Mouse (Mus musculus) megakaryocyte, embryonic 14.5 days (primary cell): ENCODE measurements at regions not wholly inside any gene's neighbourhood (a gene's known extent, or its start where the extent isn't known, plus 50 kb on each side); places are given as distances from the start of the nearest gene placed in this dataset.

Experiments
- H3K27me3 ChIP-seq: replicated peaks from 2 replicates; pipeline ENCODE3; 2012; ENCODE audit warnings: inconsistent platforms
- H3K36me3 ChIP-seq: replicated peaks from 2 replicates; pipeline ENCODE3; 2012; ENCODE audit warnings: low read length, inconsistent platforms, mixed read lengths
- H3K4me1 ChIP-seq: 2 replicates; pipeline ENCODE4 v1.6.1; 2012; ENCODE audit warnings: inconsistent platforms
- H3K4me3 ChIP-seq: replicated peaks from 2 replicates; pipeline ENCODE3; 2012; ENCODE audit warnings: moderate library complexity, mild to moderate bottlenecking, inconsistent platforms
- H3K9me3 ChIP-seq: 2 replicates; pipeline ENCODE4 v1.6.1; 2012; ENCODE audit warnings: inconsistent platforms
- FLI1 ChIP-seq: IDR thresholded peaks from 2 replicates; pipeline ENCODE4 v1.6.1; 2012; ENCODE audit warnings: low read length, inconsistent platforms, mixed read lengths
- GATA1 ChIP-seq: IDR thresholded peaks from 3 replicates; pipeline ENCODE4 v1.6.1; 2012; ENCODE audit warnings: mixed read lengths, low read length, inconsistent platforms, borderline replicate concordance

DNA sequence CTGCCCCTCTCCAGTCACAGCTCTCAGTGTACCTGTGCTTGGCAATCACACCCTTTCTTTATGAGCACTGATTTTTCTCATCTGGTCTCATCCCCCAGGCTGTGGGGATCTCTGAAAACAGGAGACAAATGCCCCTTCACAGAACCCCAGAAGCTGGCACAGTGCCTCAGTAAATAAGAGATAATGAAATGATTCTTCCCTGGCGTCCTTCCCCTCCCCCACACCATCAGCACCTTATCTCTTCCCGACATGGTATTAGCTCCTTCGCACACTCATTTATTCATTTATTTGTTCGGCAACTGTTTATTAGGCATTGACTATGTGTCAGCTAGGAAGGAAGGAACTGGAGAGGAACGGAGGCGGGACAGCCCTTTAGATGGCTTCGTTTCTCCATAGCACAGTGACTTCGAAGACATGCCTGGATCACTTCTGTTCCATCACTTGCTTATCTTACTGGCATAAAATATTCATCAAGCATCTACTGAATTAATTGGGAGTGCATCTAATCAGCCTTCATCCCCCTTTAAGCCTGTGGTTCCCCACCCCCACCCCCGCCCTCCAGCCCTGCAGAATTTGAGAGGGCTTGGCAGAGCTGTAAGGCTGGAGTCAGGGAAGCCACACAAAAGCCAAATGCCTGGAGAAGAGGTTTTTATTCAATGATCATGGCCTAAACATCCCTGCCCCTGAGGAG lies 51.6 kb upstream of the Tbc1d21 start:
- Histone ChIP-seq H3K36me3 (no peaks in the 10 kb centered on the region), H3K4me1 (no peaks in the 10 kb centered on the region), H3K9me3 (peaks cover 14% of the 10 kb centered on the region), H3K27me3 (peaks cover 48% of the 10 kb centered on the region), H3K4me3 (no peak overlapping the region)
- TF ChIP-seq FLI1: no peak
- no peak for TF ChIP-seq GATA1

DNA sequence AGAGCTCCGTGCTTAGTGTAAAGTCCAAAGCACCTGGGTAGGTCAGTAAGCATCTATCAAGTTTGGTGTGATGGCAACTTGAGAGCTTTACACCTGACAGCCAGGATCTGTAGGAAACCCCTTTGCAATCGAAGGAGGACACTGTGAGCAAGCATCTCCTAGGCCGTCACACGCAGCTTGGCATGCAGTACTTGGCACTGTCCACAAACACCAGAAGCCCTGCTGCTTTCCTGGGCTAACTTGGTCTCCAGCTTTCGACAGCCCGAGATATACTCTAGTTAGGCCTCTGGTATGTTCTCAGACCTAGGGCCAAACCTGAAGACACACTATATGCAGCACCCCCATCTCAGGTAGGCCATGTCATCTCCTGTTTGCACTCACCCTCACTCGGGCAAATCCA lies 58.5 kb upstream of the Tbc1d21 start:
- peaks cover 5% of the 10 kb centered on the region for H3K9me3 ChIP-seq
- no peaks in the 10 kb centered on the region for H3K36me3 ChIP-seq
- no peaks in the 10 kb centered on the region; the same call in 1 of the 2 replicates for H3K4me1 ChIP-seq
- TF ChIP-seq GATA1 (no peak), FLI1 (no peak)
- H3K4me3 ChIP-seq: no peak overlapping the region
- peaks cover 55% of the 10 kb centered on the region for H3K27me3 ChIP-seq

DNA sequence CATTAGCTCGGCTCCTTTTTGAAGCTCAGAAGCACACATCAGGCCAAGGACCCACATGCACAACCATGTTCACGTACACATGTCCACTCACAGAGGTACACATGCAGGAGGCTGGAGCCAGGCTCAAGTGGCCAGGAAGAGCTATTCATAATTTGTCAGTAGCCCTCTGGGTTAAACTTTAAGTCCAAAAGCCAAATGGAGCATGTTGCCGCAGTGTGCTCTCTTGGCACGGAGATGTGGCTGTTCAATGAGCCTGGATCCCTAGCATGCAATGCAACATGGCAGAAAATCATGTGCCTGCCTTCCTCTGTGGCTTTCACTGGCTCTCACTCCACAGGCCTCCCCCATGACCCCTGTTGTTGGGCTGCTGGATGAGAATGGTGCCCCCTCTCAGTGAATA lies 57.6 kb upstream of the Insyn1 start:
- TF ChIP-seq GATA1 (no peak), FLI1 (no peak)
- H3K4me3 ChIP-seq: no peak overlapping the region
- H3K4me1 ChIP-seq: no peaks in the 10 kb centered on the region; the same call in 1 of the 2 replicates
- H3K27me3 ChIP-seq: peaks cover 58% of the 10 kb centered on the region
- H3K9me3 ChIP-seq: no peaks in the 10 kb centered on the region
- H3K36me3 ChIP-seq: no peaks in the 10 kb centered on the region

DNA sequence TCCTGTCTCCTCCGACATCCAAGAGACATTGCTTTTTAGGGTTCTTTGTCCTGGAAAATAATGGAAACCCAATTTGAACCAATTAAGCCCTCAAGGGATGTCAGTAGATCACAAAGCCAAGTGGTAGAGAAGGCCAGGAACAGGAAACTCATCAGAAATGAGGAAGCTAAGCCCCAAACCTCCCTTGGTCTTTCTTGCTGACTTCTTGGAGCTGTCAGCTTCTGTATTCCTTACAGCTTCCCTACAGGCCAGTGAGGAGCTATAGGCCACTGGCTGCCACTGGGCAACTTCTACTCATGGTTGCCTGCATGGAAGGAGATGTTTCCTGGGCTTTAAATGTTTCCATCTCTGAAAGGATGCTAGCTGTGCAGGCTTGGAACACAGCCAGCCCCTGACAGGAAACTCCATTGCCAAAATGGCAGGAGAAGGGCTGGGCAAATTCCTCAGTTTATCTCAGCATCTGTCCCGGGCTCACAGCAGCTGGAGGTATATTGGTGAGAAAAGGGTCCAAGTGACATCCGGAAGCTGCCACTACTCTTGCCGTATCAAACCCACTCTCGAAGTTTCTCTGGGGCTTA lies 55.5 kb upstream of the Insyn1 start:
- Histone ChIP-seq H3K9me3 (no peaks in the 10 kb centered on the region), H3K4me1 (peaks cover 11% of the 10 kb centered on the region), H3K36me3 (no peaks in the 10 kb centered on the region), H3K27me3 (peaks cover 63% of the 10 kb centered on the region), H3K4me3 (no peak overlapping the region)
- TF ChIP-seq GATA1 (no peak), FLI1 (no peak)

DNA sequence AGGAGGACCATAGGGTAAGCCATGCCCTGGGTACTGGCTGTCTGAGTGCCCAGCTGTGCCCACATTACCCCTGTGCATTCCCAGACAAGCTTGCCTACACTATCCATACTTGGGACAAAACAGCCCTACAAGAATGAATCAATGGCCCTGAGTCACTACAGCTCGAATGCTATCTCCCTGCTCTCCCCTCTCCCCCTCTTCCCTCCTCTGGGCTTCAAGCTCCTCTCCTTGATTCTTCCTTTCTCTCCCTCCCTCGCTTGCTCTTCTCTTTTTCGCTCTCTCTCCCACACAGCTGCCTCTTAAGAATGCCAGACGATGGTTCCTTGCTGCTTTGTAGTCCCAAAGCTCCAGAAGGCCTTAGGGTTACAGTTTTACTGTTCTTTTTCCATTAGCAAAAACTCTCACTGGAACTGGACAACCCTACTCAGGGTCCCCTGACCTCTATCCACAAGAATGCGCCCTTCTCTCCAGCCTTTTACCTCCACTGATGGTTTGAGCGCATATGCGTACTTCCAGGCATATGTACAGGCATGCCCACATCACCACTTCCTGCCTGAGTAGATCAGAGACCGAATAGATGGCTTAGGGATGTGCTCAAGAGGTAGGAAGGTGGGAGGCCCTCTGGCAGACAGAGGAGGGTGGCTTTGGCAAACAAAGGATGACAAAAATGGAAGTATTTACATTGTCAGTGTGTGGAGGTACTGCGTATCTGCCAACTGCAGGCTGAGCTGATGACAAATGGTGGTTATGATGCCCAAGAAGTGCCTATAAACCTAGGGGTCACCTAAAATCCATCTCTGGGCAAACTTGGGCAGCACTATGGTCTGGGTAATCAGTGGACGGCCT lies 51.9 kb upstream of the Insyn1 start:
- H3K4me3 ChIP-seq: no peak overlapping the region
- H3K4me1 ChIP-seq: peaks cover 11% of the 10 kb centered on the region
- TF ChIP-seq FLI1: no peak
- TF ChIP-seq GATA1: no peak

DNA sequence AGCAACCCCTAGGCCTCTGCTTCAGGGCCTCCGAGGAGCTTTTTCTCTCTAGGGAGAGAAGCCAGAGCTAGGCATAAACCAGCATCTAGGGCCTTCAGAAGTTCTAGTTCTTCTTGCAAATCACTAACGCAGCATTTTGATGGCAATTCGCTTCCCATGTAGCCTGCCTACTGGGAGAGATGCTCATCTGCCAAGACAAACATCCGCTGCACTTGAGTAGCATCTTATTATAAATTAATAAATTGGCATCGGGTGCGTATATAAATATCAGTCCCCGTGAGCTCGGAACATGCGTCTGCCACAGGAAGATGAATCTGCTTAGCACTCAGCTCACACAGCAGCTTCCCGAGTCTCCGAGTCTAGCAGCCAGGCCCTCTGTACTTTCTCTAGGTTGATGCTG lies 50.9 kb upstream of the Insyn1 start:
- TF ChIP-seq GATA1 (no peak), FLI1 (no peak)
- peaks cover 17% of the 10 kb centered on the region for H3K4me1 ChIP-seq
- no peaks in the 10 kb centered on the region for H3K9me3 ChIP-seq

More for the DNA sequence above, 51.9 kb upstream of the Insyn1 start:
- Histone ChIP-seq H3K27me3 (peaks cover 71% of the 10 kb centered on the region), H3K9me3 (no peaks in the 10 kb centered on the region), H3K36me3 (no peaks in the 10 kb centered on the region)

DNA sequence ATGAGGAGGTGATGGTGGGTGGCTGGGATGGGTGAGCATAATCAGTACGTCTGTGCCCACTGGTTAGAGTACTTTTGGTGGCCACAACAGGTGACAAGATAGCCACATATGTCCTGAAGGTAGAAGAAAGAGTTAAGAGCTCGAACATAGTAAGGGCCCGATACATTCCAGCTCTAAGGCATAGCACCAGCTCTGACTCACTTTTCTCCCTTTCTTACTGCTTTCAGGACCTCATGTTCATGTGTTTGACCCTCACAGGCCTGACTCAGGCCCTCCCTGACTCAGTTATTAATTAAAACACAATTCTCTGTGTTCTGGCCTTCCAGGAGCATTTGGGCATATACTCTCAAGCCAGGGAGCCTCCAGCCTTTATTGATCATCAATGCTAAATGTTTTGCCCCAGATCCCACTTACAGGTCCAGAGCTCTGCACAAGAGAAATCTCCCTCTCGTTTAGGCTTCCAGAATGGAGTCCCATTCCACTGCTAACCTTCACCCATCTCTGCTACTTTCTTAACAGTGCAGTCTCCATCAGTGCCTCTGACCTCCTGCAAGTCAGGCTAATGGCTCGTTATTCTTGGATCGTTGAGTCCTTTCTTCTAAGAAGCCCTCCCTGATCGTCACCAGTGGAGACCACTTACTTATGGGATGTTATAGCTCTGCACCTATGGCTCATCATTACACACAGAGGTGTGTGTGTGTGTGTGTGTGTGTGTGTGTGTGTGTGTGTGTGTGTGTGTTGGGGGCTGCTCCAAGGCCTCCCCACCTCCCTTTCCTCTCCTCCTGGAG lies 50.1 kb upstream of the Insyn1 start:
- Histone ChIP-seq H3K4me3 (no peak overlapping the region), H3K27me3 (peaks cover 78% of the 10 kb centered on the region), H3K36me3 (no peaks in the 10 kb centered on the region), H3K4me1 (peaks cover 18% of the 10 kb centered on the region), H3K9me3 (no peaks in the 10 kb centered on the region)
- TF ChIP-seq FLI1 (no peak), GATA1 (no peak)

More for the DNA sequence above, 50.9 kb upstream of the Insyn1 start:
- Histone ChIP-seq H3K36me3 (no peaks in the 10 kb centered on the region), H3K4me3 (no peak overlapping the region), H3K27me3 (peaks cover 75% of the 10 kb centered on the region)
